Mouse (Mus musculus): ENCODE measurements around the gene Ccl2.

DNA sequence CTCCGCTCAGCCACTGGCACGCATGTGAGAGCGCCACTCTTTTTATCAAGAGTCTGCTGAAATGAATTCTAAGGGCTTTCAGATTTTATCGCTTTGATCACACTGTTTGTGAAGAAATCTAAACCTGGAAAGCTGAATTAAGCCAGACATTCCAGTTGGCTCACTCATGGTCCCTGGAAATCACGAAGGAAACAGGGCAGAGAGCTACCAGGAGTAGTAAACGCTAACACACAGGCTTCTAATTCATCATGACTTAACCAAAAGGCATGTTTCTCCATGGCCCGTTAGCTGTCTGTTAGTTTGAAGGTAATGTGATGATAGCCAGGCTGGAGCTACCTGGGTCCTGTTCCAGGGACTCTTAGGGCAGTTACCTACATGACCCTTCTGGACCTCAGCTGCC, 925 bp upstream of the Ccl2 start:
- TF ChIP-seq CTCF (IDR thresholded peaks at IDR 0.05; ENCODE audit: control insufficient read depth, insufficient read depth, low read length) (no peak), POLR2A (IDR thresholded peaks at IDR 0.05; ENCODE audit: borderline replicate concordance, control insufficient read depth, low read depth, low read length) (no peak)

All from bone marrow, adult 2 months (tissue).